Mouse (Mus musculus): ENCODE results near the gene S1pr2.
"Not testable (repeated sequence)": the region's sequence is repeated elsewhere in the genome, so short reads cannot be mapped to it uniquely, and the experiment has no call there.

Gene S1pr2

GRCm38 (mm10) chr9:21000811-21001210 lies 24.2 kb upstream of the S1pr2 start:
- no peak for DNase-seq (ENCODE audit: low spot score in 2 of 2)

GRCm38 (mm10) chr9:20998337-20998736 lies 21.8 kb upstream of the S1pr2 start:
- DNase-seq (ENCODE audit: low spot score in 2 of 2): not testable (repeated sequence)

- DNase-seq (ENCODE audit: low spot score in 2 of 2): no peak
Measured at GRCm38 (mm10) chr9:20997065-20997464, 20.5 kb upstream of the S1pr2 start.

- DNase-seq (ENCODE audit: low spot score in 2 of 2): no peak
Measured at GRCm38 (mm10) chr9:20995069-20995468, 18.5 kb upstream of the S1pr2 start.

- no peak for DNase-seq (ENCODE audit: low spot score in 2 of 2)
Measured at GRCm38 (mm10) chr9:20993165-20993898, 16.8 kb upstream of the S1pr2 start.

GRCm38 (mm10) chr9:20991587-20991986 lies 15.0 kb upstream of the S1pr2 start:
- no peak for DNase-seq (ENCODE audit: low spot score in 2 of 2)

- no peak for DNase-seq (ENCODE audit: low spot score in 2 of 2)
Measured at GRCm38 (mm10) chr9:20990861-20991260, 14.3 kb upstream of the S1pr2 start.

- DNase-seq (ENCODE audit: low spot score in 2 of 2): no peak
Measured at GRCm38 (mm10) chr9:20987953-20988352, 11.4 kb upstream of the S1pr2 start.

GRCm38 (mm10) chr9:20986952-20987686 lies 10.5 kb upstream of the S1pr2 start:
- DNase-seq (ENCODE audit: low spot score in 2 of 2): no peak

- no peak for DNase-seq (ENCODE audit: low spot score in 2 of 2)
Measured at GRCm38 (mm10) chr9:20983169-20983568, 6.6 kb upstream of the S1pr2 start.

GRCm38 (mm10) chr9:20982171-20982570 lies 5.6 kb upstream of the S1pr2 start:
- no peak for DNase-seq (ENCODE audit: low spot score in 2 of 2)

GRCm38 (mm10) chr9:20979769-20980168 lies 3.2 kb upstream of the S1pr2 start:
- DNase-seq (ENCODE audit: low spot score in 2 of 2): no peak

GRCm38 (mm10) chr9:20979181-20979580 lies 2.6 kb upstream of the S1pr2 start:
- no peak for DNase-seq (ENCODE audit: low spot score in 2 of 2)

- DNase-seq (ENCODE audit: low spot score in 2 of 2): no peak
Measured at GRCm38 (mm10) chr9:20978409-20979095, 2.0 kb upstream of the S1pr2 start.

- DNase-seq (ENCODE audit: low spot score in 2 of 2): no peak
Measured at GRCm38 (mm10) chr9:20976961-20977689, 544 bp upstream of the S1pr2 start.

GRCm38 (mm10) chr9:20975431-20976215 lies 958 bp downstream of the S1pr2 start:
- DNase-seq (ENCODE audit: low spot score in 2 of 2): no peak

- DNase-seq (ENCODE audit: low spot score in 2 of 2): no peak
Measured at GRCm38 (mm10) chr9:20973682-20974075, 2.9 kb downstream of the S1pr2 start.

GRCm38 (mm10) chr9:20973001-20973681 lies 3.4 kb downstream of the S1pr2 start:
- DNase-seq (ENCODE audit: low spot score in 2 of 2): no peak

GRCm38 (mm10) chr9:20972141-20972992 lies 4.2 kb downstream of the S1pr2 start:
- peak; percentile 49 to 68 for DNase-seq (ENCODE audit: low spot score in 2 of 2)

GRCm38 (mm10) chr9:20971751-20972140 lies 4.8 kb downstream of the S1pr2 start:
- DNase-seq (ENCODE audit: low spot score in 2 of 2): no peak
